Comparison of ENCODE assay signal across 15 mouse cellular contexts in genomic region chr10:20186800-20187273, GRCm38 (mm10). TPM values are rescaled to one million over a fixed set of nuclear protein-coding genes. Genes with fewer than 3 reads are reported as not detected.
DNase-seq lines count a peak whose midpoint lies in the region; ATAC-seq and TF ChIP-seq lines count a peak whose summit lies in the region.
"Had no signal": no experiment of that assay in that cellular context is flagged by ENCODE, and none has a peak within 500 bp of the region (broad histone marks: within the 10 kb centered on the region; RNA-seq: fewer than 3 reads in every experiment).

No protein-coding gene starts in this region.

- ATAC-seq in activated CD4-positive, CD25-positive, alpha-beta regulatory T cell, adult 4 months, result no peak
- ATAC-seq in midbrain, embryonic 16.5 days, result no peak

- peaks cover 23% of the 10 kb centered on the region for H3K4me1 ChIP-seq in small intestine, adult 2 months (ENCODE audit: control insufficient read depth, insufficient read depth, insufficient read length, low read length)
- peaks cover 3% of the 10 kb centered on the region for H3K4me1 ChIP-seq in midbrain, embryonic 16.5 days (ENCODE audit: control insufficient read depth, insufficient read depth, low read length)

- no peaks in the 10 kb centered on the region for H3K27me3 ChIP-seq in small intestine, adult 2 months (ENCODE audit: control insufficient read depth, insufficient read depth, low read length)
- H3K27me3 ChIP-seq in midbrain, embryonic 16.5 days (ENCODE audit: control insufficient read depth, insufficient read depth, low read depth, low read length), result no peaks in the 10 kb centered on the region
- H3K27me3 ChIP-seq: limb, embryonic 15.5 days; neural tube, embryonic 13.5 days had no signal

- H3K36me3 ChIP-seq in small intestine, adult 2 months (ENCODE audit: control insufficient read depth, insufficient read depth, low read length), result no peaks in the 10 kb centered on the region
- no peaks in the 10 kb centered on the region for H3K36me3 ChIP-seq in midbrain, embryonic 16.5 days (ENCODE audit: control insufficient read depth, insufficient read depth, low read length)
- H3K36me3 ChIP-seq: forebrain, embryonic 10.5 days; heart, embryonic 10.5 days; limb, embryonic 15.5 days; neural tube, embryonic 13.5 days had no signal

- DNase-seq in heart, adult 11 months, result peak; percentile 76
- no peak for DNase-seq in heart, postnatal 25 days (ENCODE audit: low spot score)
- DNase-seq in forelimb bud, embryonic 11.5 days (ENCODE audit: low read depth, low spot score), result peak; percentile 31
- DNase-seq in large intestine, adult 2 months (ENCODE audit: low read depth, low spot score), result peak; percentile 85
- no peak for DNase-seq in Muller cell, postnatal 12 days (ENCODE audit: inconsistent ontology term)
- DNase-seq: adrenal gland, postnatal 14 days; midbrain, embryonic 14.5 days had no signal

- intact Hi-C loops in heart, postnatal 25 days (cut with DNase I), result no loop called here

- 31% methylated on average over 5 of the region's 5 CpGs for WGBS in large intestine, adult 2 months
- WGBS in small intestine, adult 2 months, result 34% methylated on average over 5 of the region's 5 CpGs
- 79% methylated on average over 5 of the region's 5 CpGs for WGBS in midbrain, embryonic 16.5 days

- no peaks in the 10 kb centered on the region for H3K9me3 ChIP-seq in midbrain, embryonic 16.5 days (replicated peaks; ENCODE audit: control insufficient read depth, low read length, poor library complexity, severe bottlenecking)
- H3K9me3 ChIP-seq: forebrain, embryonic 10.5 days; heart, embryonic 10.5 days; limb, embryonic 15.5 days; neural tube, embryonic 13.5 days had no signal

- TF ChIP-seq POLR2A in small intestine, adult 2 months (IDR thresholded peaks at IDR 0.05; ENCODE audit: low read depth, low read length), result peak; percentile 34; the same call in 1 of the 2 replicates

- TF ChIP-seq CTCF in small intestine, adult 2 months (IDR thresholded peaks at IDR 0.05; ENCODE audit: extremely low read depth, insufficient read length, insufficient replicate concordance, low read depth, low read length), result no peak

- H3K27ac ChIP-seq in small intestine, adult 2 months (ENCODE audit: insufficient read depth, low read depth, low read length), result peak overlapping the region; percentile 93
- no peak overlapping the region for H3K27ac ChIP-seq in midbrain, embryonic 16.5 days (ENCODE audit: low read length)
- H3K27ac ChIP-seq: forebrain, embryonic 10.5 days; heart, embryonic 10.5 days; hindbrain, embryonic 14.5 days; limb, embryonic 15.5 days; neural tube, embryonic 13.5 days had no signal

- no peak overlapping the region for H3K4me3 ChIP-seq in small intestine, adult 2 months (ENCODE audit: low read depth, low read length)
- no peak overlapping the region for H3K4me3 ChIP-seq in midbrain, embryonic 16.5 days (ENCODE audit: low read depth, low read length)
- H3K4me3 ChIP-seq: forebrain, embryonic 10.5 days; heart, embryonic 10.5 days; limb, embryonic 15.5 days; neural tube, embryonic 13.5 days had no signal

- H3K9ac ChIP-seq in midbrain, embryonic 16.5 days (ENCODE audit: low read depth, low read length), result no peak overlapping the region
- H3K9ac ChIP-seq: hindbrain, embryonic 14.5 days; limb, embryonic 15.5 days; neural tube, embryonic 13.5 days had no signal

- no peak overlapping the region for H3K4me2 ChIP-seq in midbrain, embryonic 16.5 days (ENCODE audit: low read length)
- H3K4me2 ChIP-seq: hindbrain, embryonic 14.5 days; limb, embryonic 15.5 days; neural tube, embryonic 13.5 days had no signal

RNA-seq across cellular contexts. Expression of gene Map7, which starts 38.6 kb away (rescaled TPM):
- 10 to 100 TPM; 17.4 TPM for total RNA-seq in heart, postnatal 25 days (2021)
- polyA plus RNA-seq in large intestine, adult 2 months (2012; rRNA removed), result 21.6 and 33.7 TPM in 2 replicates
- polyA plus RNA-seq in small intestine, adult 2 months (2012; rRNA removed), result 25.4 and 40.8 TPM in 2 replicates
- polyA plus RNA-seq in activated CD4-positive, CD25-positive, alpha-beta regulatory T cell, adult 4 months (2017; shearing (Covaris generic)), result 1 to 10 TPM; 4.8 to 5.2 TPM
- polyA plus RNA-seq in midbrain, embryonic 16.5 days (2015; fragmentation: Nextera tagmentation; extraction: Ambion mirVana), result 8.5 and 10.3 TPM in 2 replicates

Comparison
In these comparisons a context has a peak if more than half of its experiments do, and no peak if none do; other contexts are left out.
1. DNase-seq: peak in heart, adult 11 months (single experiment), forelimb bud, embryonic 11.5 days (single experiment) and large intestine, adult 2 months (single experiment); none in heart, postnatal 25 days (single experiment) and Muller cell, postnatal 12 days (single experiment).